Mouse (Mus musculus): Measurements from ENCODE around the gene Cntn5.

Cntn5 gene

GRCm38 (mm10) chr9:9674531-9674930 is 1230.0 kb downstream of the Cntn5 start:
- no peak for DNase-seq (ENCODE audit: low spot score)

- DNase-seq (ENCODE audit: low spot score): no peak
Observed at GRCm38 (mm10) chr9:9673277-9674049, 1231.1 kb downstream of the Cntn5 start.

- no peak for DNase-seq (ENCODE audit: low spot score)
Observed at GRCm38 (mm10) chr9:9653463-9653862, 1251.1 kb downstream of the Cntn5 start.

- no peak for DNase-seq (ENCODE audit: low spot score)
Observed at GRCm38 (mm10) chr9:9647361-9647760, 1257.2 kb downstream of the Cntn5 start.

- DNase-seq (ENCODE audit: low spot score): no peak
Observed at GRCm38 (mm10) chr9:9646276-9646675, 1258.3 kb downstream of the Cntn5 start.

Measured in urinary bladder, postnatal 14 days (tissue).